Mouse (Mus musculus) T-helper 1 cell (primary cell): ENCODE measurements around the gene 3110040N11Rik.
"Not testable (repeated sequence)": the region's sequence is repeated elsewhere in the genome, so short reads cannot be mapped to it uniquely, and the experiment has no call there.

ENCODE experiments used
- in situ Hi-C: fragments of 300-600 bp; cut with MboI, MseI; formaldehyde crosslinking; loops from one replicate; pipeline ENCODE4 v1.15.1; 2025; ENCODE audit warnings: high pct_unique_total_duplicates

Gene 3110040N11Rik

DNA sequence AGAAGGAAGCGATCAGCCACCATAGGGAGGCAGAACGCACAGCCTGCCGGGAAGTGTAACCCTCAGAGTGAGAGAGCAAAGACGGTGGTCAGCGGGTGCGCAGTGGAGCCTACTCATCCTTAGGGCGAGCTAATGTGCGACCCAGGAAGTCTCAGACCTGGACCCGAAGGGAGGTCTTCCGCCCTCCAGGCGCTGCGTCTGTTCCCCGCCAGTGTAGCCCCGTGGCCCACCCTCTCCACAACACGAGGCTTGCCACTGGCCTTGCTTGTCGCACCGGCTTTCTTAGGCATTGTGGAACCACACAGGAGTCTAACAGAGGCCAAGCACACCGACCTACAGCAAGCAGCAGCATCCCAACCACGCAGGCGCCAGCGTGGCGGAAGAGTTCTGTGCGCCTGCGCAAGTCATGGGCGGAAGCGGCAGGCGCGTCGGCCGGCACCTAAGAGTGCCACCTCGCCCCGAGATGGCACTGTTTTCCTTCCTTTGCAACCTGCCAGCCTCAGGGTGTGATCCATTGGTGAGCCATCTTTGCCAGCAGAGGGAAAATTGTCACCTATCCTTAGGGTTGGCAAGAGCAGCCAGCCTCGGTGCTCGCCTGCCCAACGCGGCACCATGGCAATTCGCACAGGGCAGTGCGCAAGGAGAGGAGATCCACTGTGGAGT is at the start of gene 3110040N11Rik:
Gene 3110040N11Rik, minus strand, starts transcription at position 384 of the 663 bp plus-strand sequence.
- in situ Hi-C loops: no loop called here

DNA sequence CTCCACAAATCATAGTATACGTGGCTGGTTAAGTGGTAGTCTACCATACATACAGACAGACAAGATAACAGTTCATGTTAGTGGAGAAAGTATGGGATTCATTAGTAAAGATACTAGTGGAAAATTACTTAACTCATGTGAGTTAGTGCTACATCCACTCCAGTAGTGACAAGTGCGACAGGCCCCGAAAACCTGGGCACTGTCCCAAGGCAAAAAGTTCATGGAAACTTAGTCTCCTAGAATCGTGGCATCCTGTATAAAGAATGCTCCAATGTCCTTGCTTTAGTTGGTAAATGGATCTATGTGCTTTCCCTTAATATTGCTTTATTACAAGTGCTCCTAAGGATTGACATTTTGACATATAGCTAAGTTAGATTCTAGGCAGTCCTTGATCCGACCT is 48.5 kb upstream of the 3110040N11Rik start:
- in situ Hi-C loops: not testable (repeated sequence)

- in situ Hi-C loops: no loop called here
Observed at GRCm38 (mm10) chr7:81835430-81835829, 46.2 kb upstream of the 3110040N11Rik start.

DNA sequence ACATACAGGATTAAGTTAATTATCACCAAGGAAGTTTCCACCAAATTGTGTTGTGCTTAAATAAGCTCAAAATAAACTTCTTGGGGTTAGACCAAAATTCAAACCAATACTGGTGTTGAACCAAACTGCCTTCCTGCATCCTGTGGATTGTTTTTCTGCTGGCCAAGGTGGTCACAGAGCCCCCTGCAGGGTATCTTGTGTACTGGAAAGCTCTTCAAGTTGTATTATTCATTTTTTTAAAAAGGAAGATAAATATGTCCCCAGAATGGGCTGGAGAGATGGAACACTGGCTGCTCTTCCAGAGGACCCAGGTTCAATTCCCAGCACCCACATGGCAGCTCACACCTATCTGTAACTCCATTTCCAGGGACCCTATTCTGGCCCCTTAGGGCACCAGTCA is 45.6 kb upstream of the 3110040N11Rik start:
- in situ Hi-C loops: no loop called here

- in situ Hi-C loops: no loop called here
Observed at GRCm38 (mm10) chr7:81829379-81829894, 40.2 kb upstream of the 3110040N11Rik start, which contains the start of gene Btbd1. Gene Btbd1 (minus strand): TSS chr7:81829431.

DNA sequence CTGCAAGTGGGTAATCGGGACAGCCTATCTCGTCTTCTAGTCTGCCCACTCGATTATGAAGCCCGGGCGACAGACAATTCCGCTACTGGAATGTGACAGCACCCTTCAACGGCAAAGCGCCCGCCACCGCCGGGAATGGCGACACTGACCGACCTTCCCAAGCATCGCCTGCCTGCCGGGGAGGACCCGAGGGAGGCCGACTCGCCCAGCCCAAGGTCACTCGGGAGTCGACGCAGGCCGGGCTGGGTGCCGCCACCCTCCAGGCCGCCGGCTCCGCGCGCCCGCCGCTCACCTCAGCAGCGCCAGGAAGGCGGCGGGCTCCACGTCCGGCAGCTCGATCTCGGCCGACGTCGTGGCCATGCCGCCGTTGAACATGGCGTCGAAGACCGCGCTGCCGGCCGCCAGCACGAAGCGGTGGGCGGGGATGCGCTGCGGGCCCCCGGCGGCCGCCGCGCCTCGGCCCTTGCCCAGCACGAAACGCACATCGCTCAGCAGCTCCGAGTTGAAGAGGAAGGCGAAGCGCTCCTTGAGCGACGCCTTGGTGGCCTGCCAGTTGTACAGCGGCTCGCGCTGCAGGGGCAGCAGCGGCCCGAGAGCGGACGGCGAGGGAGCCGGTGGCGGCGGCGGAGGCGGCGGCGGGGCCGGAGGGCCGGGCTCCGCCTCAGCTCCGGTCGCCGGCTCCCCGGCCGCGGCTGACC is 39.6 kb upstream of the 3110040N11Rik start:
- in situ Hi-C loops: no loop called here

DNA sequence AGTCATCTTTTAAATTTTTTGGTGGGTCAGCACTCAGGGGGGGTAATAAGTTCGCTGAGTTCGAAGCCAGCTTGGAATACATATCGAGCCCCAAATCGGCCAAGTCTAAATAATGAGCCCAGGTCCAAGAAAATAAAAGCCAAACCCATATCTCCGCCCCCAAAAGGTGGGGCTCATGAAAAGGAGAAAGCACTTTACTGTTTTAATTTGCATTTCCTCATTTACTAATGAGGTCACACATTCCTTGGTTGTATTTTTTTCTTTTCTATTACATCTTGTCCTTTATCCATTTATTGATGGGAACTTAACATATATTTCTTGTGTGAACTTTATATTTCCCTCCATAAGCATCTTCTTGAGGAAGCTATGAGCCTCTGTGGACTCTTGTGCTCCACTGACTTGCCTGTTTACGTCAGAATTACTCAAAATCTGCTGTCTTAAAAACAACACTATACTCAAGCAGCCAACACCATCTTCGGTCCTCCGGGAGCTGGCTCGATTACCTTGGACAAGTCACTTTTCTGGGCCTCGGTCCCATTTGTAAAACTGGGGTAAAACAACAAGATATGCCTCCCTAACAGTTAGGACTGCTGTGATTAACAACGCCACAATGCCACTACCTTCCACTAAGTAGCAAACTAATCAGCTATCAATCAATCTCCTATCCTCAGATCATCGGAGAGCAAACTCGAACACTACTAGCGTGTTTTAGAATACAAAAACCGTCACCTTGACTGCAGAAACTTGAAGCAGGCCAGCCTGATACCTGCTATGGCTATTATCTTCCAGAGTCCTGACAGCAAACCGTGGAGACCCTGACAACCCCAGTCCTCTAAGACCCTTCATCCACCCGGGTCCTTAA is 38.8 kb upstream of the 3110040N11Rik start:
- in situ Hi-C loops: no loop called here

DNA sequence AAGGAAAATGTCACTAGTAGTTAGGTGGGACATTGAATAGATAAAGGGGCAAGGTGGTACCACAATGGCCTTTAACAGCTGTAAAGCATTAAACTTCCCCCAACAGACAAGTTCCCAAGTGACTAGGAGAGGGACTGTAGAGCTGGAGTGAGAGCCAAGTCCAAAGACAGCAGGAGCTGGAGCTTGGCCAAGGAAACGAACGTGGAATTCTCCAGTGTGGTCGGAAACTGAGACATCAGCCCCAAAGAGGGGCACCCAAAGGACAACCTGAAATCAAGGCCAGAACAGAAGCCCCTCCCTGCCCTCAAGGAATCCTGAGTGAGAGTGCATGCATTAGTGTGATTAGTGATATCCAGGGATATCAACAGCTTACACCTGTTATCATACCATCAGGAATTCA is 36.1 kb upstream of the 3110040N11Rik start:
- in situ Hi-C loops: no loop called here

- in situ Hi-C loops: no loop called here
Observed at GRCm38 (mm10) chr7:81824906-81825305, 35.6 kb upstream of the 3110040N11Rik start.

- in situ Hi-C loops: no loop called here
Observed at GRCm38 (mm10) chr7:81806067-81806466, 16.8 kb upstream of the 3110040N11Rik start.

DNA sequence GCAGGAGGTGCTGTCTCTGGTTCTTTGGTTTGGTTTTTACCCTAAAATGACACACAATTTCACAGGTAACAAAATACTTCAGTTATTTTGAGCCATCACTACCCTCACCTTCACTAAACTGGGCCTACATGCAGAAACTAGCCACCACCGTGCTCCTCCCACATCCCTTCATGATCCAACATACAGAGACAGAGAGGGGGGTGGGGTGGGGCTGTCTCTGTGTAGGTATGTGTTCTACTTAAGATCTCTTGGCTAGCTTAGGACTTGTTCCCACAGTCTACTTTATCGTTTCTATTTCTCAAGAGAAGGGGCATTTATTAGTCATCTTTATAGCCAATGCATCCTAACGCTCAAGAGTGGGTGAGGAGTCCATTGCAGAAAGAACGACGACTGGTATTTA is 742 bp downstream of the 3110040N11Rik start:
- in situ Hi-C loops: no loop called here

DNA sequence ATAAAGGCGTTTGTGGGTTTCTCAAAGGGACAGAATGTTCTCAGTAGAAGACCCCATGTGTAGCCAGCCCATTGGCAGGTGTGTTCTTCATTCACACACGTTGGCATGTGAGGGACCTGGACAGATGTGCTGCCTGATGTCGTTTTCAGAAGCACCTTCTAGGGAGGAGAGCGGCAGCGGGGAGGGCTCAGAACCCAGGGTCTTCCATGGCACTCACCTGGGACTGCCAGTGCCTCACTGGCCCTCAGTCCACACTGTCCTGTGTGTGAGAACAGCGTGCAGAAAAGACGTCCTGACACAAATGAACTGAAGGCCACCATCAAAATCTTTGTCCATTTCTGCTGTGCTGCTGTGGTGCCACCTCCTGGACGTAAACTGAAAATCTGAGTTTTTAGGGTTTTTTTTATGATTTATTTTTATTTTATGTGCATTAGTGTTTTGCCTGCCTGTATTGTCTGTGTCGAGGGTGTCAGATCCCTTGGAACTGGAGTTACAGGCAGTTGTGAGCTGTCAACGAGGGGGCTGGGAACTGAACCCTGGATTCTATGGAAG is 11.5 kb downstream of the 3110040N11Rik start:
- in situ Hi-C loops: no loop called here

DNA sequence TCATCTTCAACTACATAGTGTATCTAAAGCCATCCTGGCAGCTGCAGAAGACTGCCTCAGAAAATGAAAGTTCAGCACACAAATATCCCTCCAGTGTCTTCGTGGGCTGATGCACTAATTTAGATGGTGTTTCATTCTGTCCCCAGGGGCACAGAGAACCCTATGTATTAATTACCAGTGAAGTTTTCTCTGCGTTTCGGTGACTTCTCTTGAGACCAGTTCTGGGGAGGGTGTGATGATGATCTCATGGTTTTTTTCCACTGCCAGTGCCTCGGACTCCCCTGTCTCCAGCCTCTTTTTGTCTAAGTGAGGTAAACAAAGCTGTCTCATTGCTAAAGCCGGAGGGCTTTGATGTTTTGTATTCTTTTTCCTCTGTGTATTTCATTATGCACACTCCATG is 14.0 kb downstream of the 3110040N11Rik start:
- in situ Hi-C loops: no loop called here

GRCm38 (mm10) chr7:81772786-81773539 is 16.3 kb downstream of the 3110040N11Rik start:
- in situ Hi-C loops: no loop called here

DNA sequence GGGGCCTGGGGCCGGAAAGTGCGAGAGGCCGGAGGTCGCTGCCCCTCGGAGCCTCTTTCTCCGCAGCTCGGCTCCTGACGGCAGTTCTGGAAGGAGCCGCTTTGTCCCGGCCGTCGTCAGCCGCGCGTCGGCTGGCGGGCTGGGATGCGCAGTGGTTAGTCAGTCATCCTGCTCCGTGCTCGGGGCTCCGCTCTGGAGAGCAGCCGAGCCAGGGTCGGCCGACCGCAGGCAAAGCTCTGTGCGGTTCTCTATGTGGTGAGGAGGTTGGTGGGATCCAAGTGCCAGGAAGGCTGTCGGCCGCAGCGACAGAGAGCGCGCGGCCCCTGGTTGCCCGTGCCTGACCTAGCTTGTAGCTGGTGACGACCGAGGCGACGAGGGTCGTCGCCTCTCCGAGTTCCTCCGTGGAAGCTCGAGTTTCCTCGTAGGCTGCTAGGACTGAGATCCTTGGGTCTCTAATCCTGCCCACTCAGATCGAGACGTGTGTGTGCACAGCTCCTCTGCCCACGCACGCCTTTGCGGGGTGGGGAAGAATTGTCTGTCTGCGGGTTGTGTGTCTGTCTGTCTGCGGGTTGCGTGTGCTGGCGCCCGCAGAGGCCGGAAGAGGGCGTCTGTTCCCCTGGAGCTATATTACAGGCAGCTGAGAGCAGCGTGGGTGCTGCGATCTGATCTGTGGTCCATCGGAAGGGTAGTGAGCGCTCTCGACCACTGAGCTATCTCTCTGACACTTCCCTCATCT is 26.0 kb downstream of the 3110040N11Rik start:
- in situ Hi-C loops: loop anchor here (5.0 kb wide), 1 partner anchor 601 kb away; no protein-coding TSS in a partner anchor

DNA sequence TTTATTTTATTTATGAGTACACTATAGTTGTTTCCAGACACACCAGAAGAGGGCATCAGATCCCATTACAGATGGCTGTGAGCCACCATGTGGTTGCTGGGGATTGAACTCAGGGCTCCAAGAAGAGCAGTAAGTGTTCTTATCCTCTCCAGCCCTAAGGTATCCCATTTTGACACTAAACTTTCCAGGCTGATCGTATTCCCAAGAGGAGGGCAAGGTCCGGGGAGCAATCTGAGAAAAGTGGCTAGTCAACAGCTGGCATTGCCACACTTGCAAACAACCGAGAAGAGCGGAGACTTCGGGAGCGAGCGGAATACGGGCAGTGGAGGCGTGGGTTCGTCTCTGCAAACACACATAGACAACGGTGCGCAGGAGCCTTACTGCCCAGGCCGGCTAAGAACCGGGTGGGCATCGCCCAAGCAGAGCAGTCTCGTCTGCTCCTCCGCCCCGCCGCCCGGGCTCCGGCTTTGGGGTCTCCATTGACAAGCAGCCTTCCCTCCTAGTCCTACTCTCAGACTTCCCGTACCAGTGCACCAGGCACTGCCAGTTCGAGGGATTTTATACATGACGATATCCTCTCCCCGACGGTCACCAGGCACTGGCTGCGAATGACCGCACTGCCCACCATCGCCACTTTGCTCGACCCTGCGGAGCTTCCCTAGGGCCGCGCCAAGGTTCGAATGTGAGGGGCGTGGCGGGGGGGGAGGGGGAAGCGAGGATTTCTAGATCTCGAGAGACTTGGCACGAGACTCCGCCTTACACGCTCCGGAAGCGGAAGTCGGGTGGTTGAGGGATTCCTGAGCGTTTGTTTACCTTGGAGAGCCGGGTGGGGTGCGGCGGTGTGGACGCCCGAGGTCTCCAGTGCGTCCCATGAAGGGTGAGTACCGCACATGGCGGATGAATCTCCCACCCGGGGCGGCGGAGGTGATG is 26.8 kb downstream of the 3110040N11Rik start, which contains the start of gene Ramac:
Gene Ramac, plus strand, starts transcription at position 746 of the 930 bp plus-strand sequence.
- in situ Hi-C loops: loop anchor here (5.0 kb wide), 1 partner anchor 600 kb away; no protein-coding TSS in a partner anchor

GRCm38 (mm10) chr7:81747956-81748355 is 41.3 kb downstream of the 3110040N11Rik start:
- in situ Hi-C loops: loop anchor here (10.0 kb wide), 1 partner anchor 333 kb away; no protein-coding TSS in a partner anchor

DNA sequence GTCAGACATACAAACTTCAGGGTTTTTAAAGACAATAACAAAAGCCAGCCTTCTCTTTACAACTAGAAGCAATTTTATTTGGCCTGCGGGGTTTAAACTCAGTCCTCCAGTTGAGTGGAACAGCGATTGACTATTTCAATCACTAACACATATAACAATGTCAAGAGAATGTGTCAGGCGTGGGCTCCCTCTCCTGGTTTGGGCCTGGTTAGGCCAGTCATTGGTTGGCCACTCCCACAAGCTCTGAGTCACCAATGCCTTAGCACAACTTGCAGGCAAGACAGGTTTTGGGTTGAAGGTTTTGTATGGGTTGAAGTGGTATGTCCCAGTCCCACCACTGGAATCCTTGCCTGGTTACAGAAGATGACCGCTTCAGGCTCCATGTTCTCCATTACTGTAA is 45.1 kb downstream of the 3110040N11Rik start:
- in situ Hi-C loops: loop anchor here (10.0 kb wide), 1 partner anchor 329 kb away; no protein-coding TSS in a partner anchor

DNA sequence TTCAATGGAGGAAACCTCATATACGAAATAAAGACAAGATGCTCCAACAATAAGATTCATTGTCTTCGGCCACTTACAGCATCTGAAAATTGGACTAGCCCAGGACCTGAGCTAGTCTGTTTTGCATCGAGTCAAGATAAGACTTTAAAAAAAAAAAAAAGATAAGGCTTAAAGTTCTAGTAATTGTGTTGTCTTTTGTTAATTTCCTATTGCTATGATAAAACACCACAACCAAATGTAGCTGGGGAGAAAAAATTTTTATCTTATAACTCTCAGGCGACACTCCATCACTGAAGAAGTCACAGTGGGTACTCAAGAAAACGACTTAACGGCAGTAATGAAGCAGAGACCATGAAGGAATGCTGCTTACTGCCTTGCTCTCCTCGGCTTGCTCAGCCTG is 49.3 kb downstream of the 3110040N11Rik start:
- in situ Hi-C loops: loop anchor here (10.0 kb wide), 1 partner anchor 325 kb away; no protein-coding TSS in a partner anchor
